10 mouse cellular contexts compared by ENCODE assay signal in the genomic region with DNA sequence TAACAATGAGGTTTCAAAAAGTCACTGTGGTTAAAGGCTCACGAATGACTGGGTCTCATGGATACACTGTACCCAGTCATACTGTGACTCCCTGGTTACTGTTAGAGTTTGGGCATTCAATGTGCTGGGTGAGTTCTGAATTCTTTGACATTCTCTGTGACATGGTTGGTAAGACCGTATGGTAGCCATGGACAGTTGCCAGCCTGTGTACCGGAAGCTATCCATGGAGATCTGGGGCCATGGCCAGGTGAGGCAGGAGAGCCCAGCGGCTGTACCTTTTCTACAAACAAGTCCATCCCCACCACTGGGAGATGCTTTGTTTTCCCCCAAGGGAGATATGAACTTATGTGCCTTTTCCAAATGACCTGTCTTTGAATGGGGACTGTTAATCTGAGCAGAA.
"Had no signal": no experiment of that assay in that cellular context is flagged by ENCODE, and none has a peak within 500 bp of the region (broad histone marks: within the 10 kb centered on the region; RNA-seq: fewer than 3 reads in every experiment).

No protein-coding gene starts in this region.

- DNase-seq: kidney, postnatal 14 days; kidney, postnatal 4 days; liver; lung, adult 18-20 months; lung, postnatal 14 days; lung, postnatal 4 days; retina, postnatal 1 day; right cerebral cortex, postnatal 25 days; spleen, adult 18-20 months; thymus, postnatal 25 days had no signal
